Mouse (Mus musculus): Measurements from ENCODE around the gene Glrx5. TPM values are rescaled to one million over a fixed set of nuclear protein-coding genes. Genes with fewer than 3 reads are reported as not detected.

Glrx5 gene
- polyA plus RNA-seq, 1 experiment from 2014 or later = 158 TPM

- no peak overlapping the region for H3K27ac ChIP-seq
- peaks cover 42% of the 10 kb centered on the region for H3K4me1 ChIP-seq (replicated peaks)
- H3K4me2 ChIP-seq = no peak overlapping the region
- WGBS = 67% methylated on average over 12 of the region's 12 CpGs
- no peak overlapping the region for H3K4me3 ChIP-seq
- no peaks in the 10 kb centered on the region for H3K9me3 ChIP-seq
- 0 out of 2 replicates have a peak overlapping the region, but pooled peaks have one; percentile 24 for H3K9ac ChIP-seq
- no peaks in the 10 kb centered on the region for H3K27me3 ChIP-seq
- ATAC-seq (ENCODE audit: low FRiP score) = no peak
- peaks cover 31% of the 10 kb centered on the region for H3K36me3 ChIP-seq
Measured at GRCm38 (mm10) chr12:105039578-105040289, 7.2 kb downstream of the Glrx5 start.

GRCm38 (mm10) chr12:105040950-105041349 lies 8.5 kb downstream of the Glrx5 start:
- no peak for ATAC-seq (ENCODE audit: low FRiP score)
- Histone ChIP-seq H3K27ac (no peak overlapping the region), H3K9ac (no peak overlapping the region), H3K4me3 (no peak overlapping the region), H3K4me1 (replicated peaks) (peaks cover 30% of the 10 kb centered on the region), H3K36me3 (peaks cover 34% of the 10 kb centered on the region), H3K4me2 (no peak overlapping the region), H3K9me3 (no peaks in the 10 kb centered on the region), H3K27me3 (no peaks in the 10 kb centered on the region)
- WGBS = 92% methylated on average over 7 of the region's 7 CpGs

DNA sequence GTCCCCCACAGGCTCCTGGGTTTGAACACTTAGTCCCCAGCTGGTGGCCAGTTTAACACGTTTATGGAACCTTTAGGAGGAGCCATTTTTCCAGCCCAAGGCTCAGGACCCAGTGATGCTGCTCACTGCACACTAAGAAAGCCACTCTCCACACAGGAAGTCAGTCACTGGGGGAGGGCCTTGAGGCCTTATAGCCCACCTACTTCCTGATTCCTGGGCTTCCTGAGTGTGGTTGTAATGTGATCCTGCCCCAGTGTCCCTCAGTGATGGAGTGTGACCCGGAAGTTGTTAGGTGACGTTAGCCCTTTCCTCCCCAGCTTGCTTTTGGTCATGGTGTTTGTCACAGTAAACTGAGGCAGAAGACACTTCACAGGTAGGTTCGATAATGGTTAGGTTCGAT lies 10.6 kb downstream of the Glrx5 start:
- peaks cover 18% of the 10 kb centered on the region for H3K4me1 ChIP-seq (replicated peaks)
- no peak overlapping the region for H3K4me2 ChIP-seq
- no peak for ATAC-seq (ENCODE audit: low FRiP score)
- no peaks in the 10 kb centered on the region for H3K27me3 ChIP-seq
- no peak overlapping the region for H3K27ac ChIP-seq
- peaks cover 37% of the 10 kb centered on the region for H3K36me3 ChIP-seq
- no peak overlapping the region for H3K9ac ChIP-seq
- no peak overlapping the region for H3K4me3 ChIP-seq
- 91% methylated on average over 5 of the region's 5 CpGs for WGBS
- no peaks in the 10 kb centered on the region for H3K9me3 ChIP-seq

- Histone ChIP-seq H3K36me3 (peaks cover 37% of the 10 kb centered on the region), H3K4me2 (no peak overlapping the region), H3K4me1 (replicated peaks) (peaks cover 7% of the 10 kb centered on the region), H3K9me3 (no peaks in the 10 kb centered on the region), H3K27me3 (no peaks in the 10 kb centered on the region), H3K4me3 (no peak overlapping the region), H3K9ac (no peak overlapping the region), H3K27ac (no peak overlapping the region)
- no peak for ATAC-seq (ENCODE audit: low FRiP score)
- 90% methylated on average over 9 of the region's 9 CpGs for WGBS
Measured at GRCm38 (mm10) chr12:105044775-105045174, 12.3 kb downstream of the Glrx5 start.

DNA sequence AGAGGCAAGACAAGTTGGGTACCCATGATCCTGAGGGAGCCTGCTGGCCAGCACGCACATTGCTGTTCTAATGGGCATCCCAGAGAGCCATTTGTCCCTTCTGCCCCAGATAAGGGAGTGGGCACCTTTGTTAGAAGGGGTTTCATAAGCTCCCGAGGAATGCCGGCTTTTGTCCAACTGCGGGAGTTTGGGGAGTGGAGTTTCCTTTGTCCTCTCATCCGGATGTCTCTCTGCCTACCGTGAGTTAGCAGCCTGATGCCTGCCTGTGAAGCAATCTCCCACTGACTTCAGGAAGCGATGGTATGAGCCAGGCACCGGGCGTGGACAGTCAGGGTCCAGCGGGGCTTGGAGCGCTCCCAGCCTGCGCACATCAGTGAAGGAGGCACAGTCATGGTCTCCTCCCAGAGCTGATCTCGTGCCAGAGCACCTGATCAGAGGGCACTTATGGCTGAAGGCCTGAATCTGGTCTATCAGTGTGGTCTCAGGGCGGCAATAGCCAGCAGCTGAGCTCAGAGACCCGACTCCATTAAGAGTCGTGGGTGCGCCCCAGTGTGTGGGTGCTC lies 15.9 kb downstream of the Glrx5 start:
- ATAC-seq (ENCODE audit: low FRiP score) = no peak
- Histone ChIP-seq H3K36me3 (peaks cover 9% of the 10 kb centered on the region), H3K4me1 (replicated peaks) (0 out of 2 replicates have a peak, but pooled peaks cover 4% of the 10 kb centered on the region), H3K27ac (no peak overlapping the region), H3K9ac (no peak overlapping the region), H3K4me3 (no peak overlapping the region), H3K9me3 (no peaks in the 10 kb centered on the region), H3K4me2 (no peak overlapping the region), H3K27me3 (no peaks in the 10 kb centered on the region)
- 71% methylated on average over 17 of the region's 17 CpGs for WGBS

- ATAC-seq (ENCODE audit: low FRiP score) = no peak
- WGBS = 80% methylated on average over 12 of the region's 12 CpGs
- Histone ChIP-seq H3K9ac (no peak overlapping the region), H3K36me3 (peaks cover 6% of the 10 kb centered on the region; the same call in 1 of the 2 replicates), H3K9me3 (no peaks in the 10 kb centered on the region), H3K4me3 (no peak overlapping the region), H3K4me2 (no peak overlapping the region), H3K27me3 (no peaks in the 10 kb centered on the region), H3K4me1 (replicated peaks) (0 out of 2 replicates have a peak, but pooled peaks cover 4% of the 10 kb centered on the region), H3K27ac (no peak overlapping the region)
Measured at GRCm38 (mm10) chr12:105049813-105050212, 17.3 kb downstream of the Glrx5 start.

DNA sequence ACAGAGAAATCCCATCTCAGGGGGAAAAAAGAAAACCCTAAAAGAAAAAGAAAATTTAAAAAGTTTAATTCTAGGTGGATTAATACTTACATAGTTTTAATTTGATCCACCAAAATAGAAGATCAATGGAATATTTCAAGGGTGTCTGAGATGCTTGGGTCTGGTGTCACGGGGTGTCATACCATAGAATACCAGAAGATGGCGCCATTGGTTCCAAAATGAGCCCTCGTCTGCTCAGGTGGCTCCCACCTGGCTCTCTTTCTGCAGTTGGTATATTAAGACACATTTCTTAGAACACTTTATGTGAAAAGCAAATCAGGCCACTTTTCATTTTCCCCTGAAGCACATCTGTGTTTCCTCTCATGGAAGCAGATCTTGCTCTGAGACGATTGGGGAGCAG lies 18.4 kb downstream of the Glrx5 start:
- Histone ChIP-seq H3K4me3 (no peak overlapping the region), H3K36me3 (peaks cover 4% of the 10 kb centered on the region; the same call in 1 of the 2 replicates), H3K9me3 (no peaks in the 10 kb centered on the region), H3K4me1 (replicated peaks) (0 out of 2 replicates have a peak, but pooled peaks cover 4% of the 10 kb centered on the region), H3K27me3 (no peaks in the 10 kb centered on the region), H3K27ac (no peak overlapping the region), H3K9ac (no peak overlapping the region), H3K4me2 (no peak overlapping the region)
- ATAC-seq (ENCODE audit: low FRiP score) = no peak
- WGBS = 14% methylated on average over 4 of the region's 4 CpGs

GRCm38 (mm10) chr12:105054041-105054440 lies 21.6 kb downstream of the Glrx5 start:
- ATAC-seq (ENCODE audit: low FRiP score) = no peak
- Histone ChIP-seq H3K9me3 (no peaks in the 10 kb centered on the region), H3K9ac (no peak overlapping the region), H3K27me3 (no peaks in the 10 kb centered on the region), H3K4me2 (no peak overlapping the region), H3K4me1 (replicated peaks) (0 out of 2 replicates have a peak, but pooled peaks cover 4% of the 10 kb centered on the region), H3K27ac (no peak overlapping the region), H3K4me3 (no peak overlapping the region), H3K36me3 (no peaks in the 10 kb centered on the region)
- WGBS = 97% methylated on average over 15 of the region's 15 CpGs

- H3K4me3 ChIP-seq = no peak overlapping the region
- WGBS = 82% methylated on average over 6 of the region's 6 CpGs
- H3K4me2 ChIP-seq = no peak overlapping the region
- H3K27ac ChIP-seq = no peak overlapping the region
- H3K9ac ChIP-seq = no peak overlapping the region; the same call in 1 of the 2 replicates
- no peaks in the 10 kb centered on the region for H3K36me3 ChIP-seq
- 0 out of 2 replicates have a peak, but pooled peaks cover 4% of the 10 kb centered on the region for H3K4me1 ChIP-seq (replicated peaks)
- H3K27me3 ChIP-seq = no peaks in the 10 kb centered on the region
- ATAC-seq (ENCODE audit: low FRiP score) = no peak
- no peaks in the 10 kb centered on the region for H3K9me3 ChIP-seq
Measured at GRCm38 (mm10) chr12:105055308-105055707, 22.8 kb downstream of the Glrx5 start.

GRCm38 (mm10) chr12:105060006-105060405 lies 27.5 kb downstream of the Glrx5 start:
- Histone ChIP-seq H3K4me1 (replicated peaks) (peaks cover 18% of the 10 kb centered on the region), H3K4me3 (no peak overlapping the region), H3K36me3 (no peaks in the 10 kb centered on the region), H3K4me2 (no peak overlapping the region), H3K27me3 (no peaks in the 10 kb centered on the region), H3K9ac (no peak overlapping the region), H3K9me3 (no peaks in the 10 kb centered on the region), H3K27ac (no peak overlapping the region)
- ATAC-seq (ENCODE audit: low FRiP score) = no peak
- 58% methylated on average over 2 of the region's 2 CpGs for WGBS

DNA sequence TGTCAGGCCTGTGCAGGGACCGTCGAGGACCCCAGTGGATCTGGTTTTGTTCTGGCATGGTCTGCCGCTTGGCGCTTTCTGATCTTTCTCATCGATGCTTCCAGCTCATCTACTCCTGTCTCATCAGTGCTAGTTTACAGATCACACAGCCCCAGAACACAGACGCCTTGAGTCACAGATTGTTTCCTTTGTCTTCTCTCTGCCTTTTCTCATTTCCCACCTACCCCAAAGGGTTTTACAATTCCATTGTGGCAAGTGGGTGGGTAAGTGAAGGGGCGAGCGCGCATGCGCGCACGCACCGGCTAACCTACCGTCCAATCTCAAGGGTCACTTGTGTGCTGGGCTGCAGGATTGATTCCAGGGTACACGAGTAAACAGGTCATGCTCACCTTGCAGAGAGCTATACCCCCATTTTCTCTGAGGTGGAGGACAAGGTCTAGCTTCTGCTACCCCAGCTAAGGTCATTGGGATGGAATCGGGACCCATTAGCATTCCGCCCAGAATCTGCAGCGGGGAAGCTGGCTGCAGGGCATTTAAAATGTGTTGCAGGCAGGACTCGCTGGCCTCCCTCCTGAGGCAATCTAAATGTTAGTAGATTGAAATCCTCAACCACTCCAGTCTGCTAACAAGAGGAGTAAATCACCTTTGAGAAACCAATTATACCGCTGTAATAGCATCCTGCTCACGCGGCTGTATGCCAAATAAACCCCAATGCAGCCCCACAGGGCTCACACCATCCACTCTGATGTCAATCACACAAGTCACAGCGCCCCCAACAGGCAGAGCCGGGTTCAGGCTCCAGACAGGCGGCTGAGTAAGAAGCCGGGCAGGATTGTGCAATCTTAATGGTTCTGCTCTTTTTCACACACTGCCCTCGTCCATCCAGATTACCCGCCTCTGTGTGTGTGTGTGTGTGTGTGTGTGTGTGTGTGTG lies 31.0 kb downstream of the Glrx5 start:
- 43% methylated on average over 28 of the region's 28 CpGs for WGBS

GRCm38 (mm10) chr12:105064168-105064567 lies 31.7 kb downstream of the Glrx5 start:
- Histone ChIP-seq H3K4me1 (replicated peaks) (peaks cover 27% of the 10 kb centered on the region), H3K27ac (peak overlapping the region; percentile 83), H3K9me3 (no peaks in the 10 kb centered on the region), H3K4me2 (no peak overlapping the region), H3K4me3 (no peak overlapping the region), H3K36me3 (no peaks in the 10 kb centered on the region), H3K9ac (no peak overlapping the region), H3K27me3 (no peaks in the 10 kb centered on the region)
- ATAC-seq (ENCODE audit: low FRiP score) = 0 out of 2 replicates have a peak, but pooled peaks have one; percentile 2
- 90% methylated on average over 4 of the region's 4 CpGs for WGBS

More for the DNA sequence above, 31.0 kb downstream of the Glrx5 start:
- Histone ChIP-seq H3K9ac (peak overlapping the region; percentile 43), H3K4me2 (peak overlapping the region; percentile 23; the same call in 1 of the 2 replicates), H3K27ac (peak overlapping the region; percentile 83), H3K4me3 (no peak overlapping the region), H3K27me3 (no peaks in the 10 kb centered on the region), H3K36me3 (no peaks in the 10 kb centered on the region), H3K4me1 (replicated peaks) (peaks cover 27% of the 10 kb centered on the region), H3K9me3 (no peaks in the 10 kb centered on the region)
- peak; percentile 70 for ATAC-seq (ENCODE audit: low FRiP score)
